12 mouse cellular contexts compared by ENCODE assay signal in genomic region chr11:102061941-102062473, GRCm38 (mm10). TPM values are rescaled to one million over a fixed set of nuclear protein-coding genes. Genes with fewer than 3 reads are reported as not detected.
DNase-seq lines count a peak whose midpoint lies in the region; ATAC-seq and TF ChIP-seq lines count a peak whose summit lies in the region.
"Had no signal": no experiment of that assay in that cellular context is flagged by ENCODE, and none has a peak within 500 bp of the region (broad histone marks: within the 10 kb centered on the region; RNA-seq: fewer than 3 reads in every experiment).

No protein-coding gene starts in this region.

- no peak overlapping the region for H3K4me2 ChIP-seq in liver, embryonic 12.5 days
- H3K4me2 ChIP-seq in liver, postnatal 0 days (ENCODE audit: low read depth, low read length) = no peak overlapping the region
- H3K4me2 ChIP-seq in forebrain, embryonic 14.5 days (ENCODE audit: low read length) = peak overlapping the region; percentile 70
- peak overlapping the region; percentile 76; the same call in 1 of the 2 replicates for H3K4me2 ChIP-seq in midbrain, embryonic 12.5 days (replicated peaks)

- no peak overlapping the region for H3K27ac ChIP-seq in liver, embryonic 12.5 days
- H3K27ac ChIP-seq in liver, postnatal 0 days (ENCODE audit: low read depth) = no peak overlapping the region
- no peak overlapping the region for H3K27ac ChIP-seq in forebrain, embryonic 14.5 days (ENCODE audit: low read depth, low read length)
- H3K27ac ChIP-seq in midbrain, embryonic 12.5 days (replicated peaks) = no peak overlapping the region
- H3K27ac ChIP-seq: heart, adult 2 months; limb, embryonic 15.5 days had no signal

- H3K9me3 ChIP-seq in liver, embryonic 12.5 days (replicated peaks) = no peaks in the 10 kb centered on the region
- no peaks in the 10 kb centered on the region for H3K9me3 ChIP-seq in liver, postnatal 0 days (ENCODE audit: low read length)
- no peaks in the 10 kb centered on the region for H3K9me3 ChIP-seq in forebrain, embryonic 14.5 days (replicated peaks; ENCODE audit: control insufficient read depth, low read length)
- H3K9me3 ChIP-seq in midbrain, embryonic 12.5 days = no peaks in the 10 kb centered on the region
- H3K9me3 ChIP-seq: limb, embryonic 15.5 days had no signal

- no peak for ATAC-seq in liver, embryonic 12.5 days
- no peak for ATAC-seq in liver, postnatal 0 days
- ATAC-seq in forebrain, embryonic 14.5 days = no peak
- no peak for ATAC-seq in midbrain, embryonic 12.5 days (ENCODE audit: low FRiP score, low read depth)

- no peak for TF ChIP-seq EP300 in liver, postnatal 0 days (IDR thresholded peaks at IDR 0.05; ENCODE audit: low read depth)

- peak; percentile 34 for DNase-seq in cerebellum, adult 9-11 months
- no peak for DNase-seq in cerebellum, postnatal 4 days (ENCODE audit: low spot score in 2 of 2)
- DNase-seq in liver, postnatal 0 days = no peak
- DNase-seq in forebrain, embryonic 14.5 days (ENCODE audit: low spot score) = no peak
- DNase-seq in thymus, postnatal 0 days (ENCODE audit: low spot score) = no peak
- no peak for DNase-seq in urinary bladder, postnatal 36 days (ENCODE audit: low spot score in 2 of 2)
- DNase-seq: heart, adult 2 months; layer of hippocampus, adult 9-11 months had no signal

- peaks cover 56% of the 10 kb centered on the region for H3K36me3 ChIP-seq in liver, embryonic 12.5 days
- no peaks in the 10 kb centered on the region; the same call in 1 of the 2 replicates for H3K36me3 ChIP-seq in liver, postnatal 0 days (replicated peaks; ENCODE audit: insufficient read depth, low read length)
- H3K36me3 ChIP-seq in forebrain, embryonic 14.5 days (ENCODE audit: control insufficient read depth, insufficient read depth, low read length) = peaks cover 56% of the 10 kb centered on the region
- H3K36me3 ChIP-seq in midbrain, embryonic 12.5 days = peaks cover 41% of the 10 kb centered on the region

- WGBS in liver, embryonic 12.5 days (ENCODE audit: insufficient replicate concordance) = 34% methylated on average over 16 of the region's 16 CpGs
- WGBS in liver, postnatal 0 days (ENCODE audit: insufficient replicate concordance) = 36% methylated on average over 16 of the region's 16 CpGs
- WGBS in forebrain, embryonic 14.5 days = 31% methylated on average over 16 of the region's 16 CpGs
- 33% methylated on average over 16 of the region's 16 CpGs for WGBS in midbrain, embryonic 12.5 days

- no peak overlapping the region for H3K4me3 ChIP-seq in liver, embryonic 12.5 days
- H3K4me3 ChIP-seq in liver, postnatal 0 days (ENCODE audit: low read depth, low read length) = no peak overlapping the region
- no peak overlapping the region for H3K4me3 ChIP-seq in forebrain, embryonic 14.5 days (ENCODE audit: low read depth, low read length)
- no peak overlapping the region for H3K4me3 ChIP-seq in midbrain, embryonic 12.5 days

- peaks cover 24% of the 10 kb centered on the region for H3K4me1 ChIP-seq in liver, embryonic 12.5 days
- peaks cover 3% of the 10 kb centered on the region; the same call in 1 of the 2 replicates for H3K4me1 ChIP-seq in liver, postnatal 0 days (ENCODE audit: insufficient read depth)
- H3K4me1 ChIP-seq in forebrain, embryonic 14.5 days (ENCODE audit: control insufficient read depth, insufficient read depth, low read length) = peaks cover 5% of the 10 kb centered on the region; the same call in 1 of the 2 replicates
- H3K4me1 ChIP-seq in midbrain, embryonic 12.5 days = peaks cover 3% of the 10 kb centered on the region; the same call in 1 of the 2 replicates

- H3K9ac ChIP-seq in liver, embryonic 12.5 days = 0 out of 2 replicates have a peak overlapping the region, but pooled peaks have one; percentile 2
- H3K9ac ChIP-seq in liver, postnatal 0 days (replicated peaks) = no peak overlapping the region
- H3K9ac ChIP-seq in forebrain, embryonic 14.5 days (ENCODE audit: low read length) = no peak overlapping the region
- H3K9ac ChIP-seq in midbrain, embryonic 12.5 days (replicated peaks) = no peak overlapping the region

- H3K27me3 ChIP-seq in liver, embryonic 12.5 days (replicated peaks) = peaks cover 41% of the 10 kb centered on the region
- H3K27me3 ChIP-seq in liver, postnatal 0 days (ENCODE audit: insufficient read depth, low read length) = peaks cover 10% of the 10 kb centered on the region; the same call in 1 of the 2 replicates
- H3K27me3 ChIP-seq in forebrain, embryonic 14.5 days (replicated peaks; ENCODE audit: control insufficient read depth, insufficient read depth, low read length) = no peaks in the 10 kb centered on the region
- H3K27me3 ChIP-seq in midbrain, embryonic 12.5 days = peaks cover 14% of the 10 kb centered on the region

- no peak for TF ChIP-seq CTCF in liver, postnatal 0 days (IDR thresholded peaks at IDR 0.05; ENCODE audit: low read depth)

RNA-seq across cellular contexts. Expression of gene Cd300lg, which starts 20.7 kb away (rescaled TPM):
- 0.50 and 0.51 TPM in 2 replicates for polyA plus RNA-seq in liver, embryonic 12.5 days (2016; fragmentation: Nextera tagmentation; extraction: Ambion mirVana)
- polyA plus RNA-seq in liver, postnatal 0 days (2015; fragmentation: Nextera tagmentation; extraction: Ambion mirVana) = 1.8 and 2.3 TPM in 2 replicates
- polyA plus RNA-seq in forebrain, embryonic 14.5 days (2014; fragmentation: Nextera tagmentation; extraction: Ambion mirVana) = 0.23 TPM in 1 of 2 replicates, not detected in the other
- polyA plus RNA-seq in midbrain, embryonic 12.5 days (2016; fragmentation: Nextera tagmentation; extraction: Ambion mirVana) = 0.19 and 0.34 TPM in 2 replicates
- polyA plus RNA-seq in thymus, postnatal 0 days (2015; fragmentation: Nextera tagmentation; extraction: Ambion mirVana) = 7.4 and 8.0 TPM in 2 replicates

RNA-seq across cellular contexts. Expression of gene Mpp2, which starts 26.3 kb away (rescaled TPM):
- 15.1 and 16.7 TPM in 2 replicates for polyA plus RNA-seq in liver, embryonic 12.5 days (2016; fragmentation: Nextera tagmentation; extraction: Ambion mirVana)
- 3.9 and 4.4 TPM in 2 replicates for polyA plus RNA-seq in liver, postnatal 0 days (2015; fragmentation: Nextera tagmentation; extraction: Ambion mirVana)
- 15.3 and 16.8 TPM in 2 replicates for polyA plus RNA-seq in forebrain, embryonic 14.5 days (2014; fragmentation: Nextera tagmentation; extraction: Ambion mirVana)
- 21.7 and 23.3 TPM in 2 replicates for polyA plus RNA-seq in midbrain, embryonic 12.5 days (2016; fragmentation: Nextera tagmentation; extraction: Ambion mirVana)
- polyA plus RNA-seq in thymus, postnatal 0 days (2015; fragmentation: Nextera tagmentation; extraction: Ambion mirVana) = 1.5 and 1.9 TPM in 2 replicates

RNA-seq across cellular contexts. Expression of gene Mpp3, which starts 33.7 kb away (rescaled TPM):
- 0.66 and 0.85 TPM in 2 replicates for polyA plus RNA-seq in liver, embryonic 12.5 days (2016; fragmentation: Nextera tagmentation; extraction: Ambion mirVana)
- polyA plus RNA-seq in liver, postnatal 0 days (2015; fragmentation: Nextera tagmentation; extraction: Ambion mirVana) = 0.56 and 0.72 TPM in 2 replicates
- polyA plus RNA-seq in forebrain, embryonic 14.5 days (2014; fragmentation: Nextera tagmentation; extraction: Ambion mirVana) = 34.2 and 39.6 TPM in 2 replicates
- 32.1 and 33.2 TPM in 2 replicates for polyA plus RNA-seq in midbrain, embryonic 12.5 days (2016; fragmentation: Nextera tagmentation; extraction: Ambion mirVana)
- 0.34 and 0.41 TPM in 2 replicates for polyA plus RNA-seq in thymus, postnatal 0 days (2015; fragmentation: Nextera tagmentation; extraction: Ambion mirVana)

RNA-seq across cellular contexts. Expression of gene Ppy, which starts 39.1 kb away (rescaled TPM):
- polyA plus RNA-seq in liver, embryonic 12.5 days (2016; fragmentation: Nextera tagmentation; extraction: Ambion mirVana) = not detected in 2 replicates
- polyA plus RNA-seq in liver, postnatal 0 days (2015; fragmentation: Nextera tagmentation; extraction: Ambion mirVana) = 0.72 TPM in 1 of 2 replicates, not detected in the other
- polyA plus RNA-seq in forebrain, embryonic 14.5 days (2014; fragmentation: Nextera tagmentation; extraction: Ambion mirVana) = not detected in 2 replicates
- polyA plus RNA-seq in midbrain, embryonic 12.5 days (2016; fragmentation: Nextera tagmentation; extraction: Ambion mirVana) = not detected in 2 replicates
- 3.7 and 4.4 TPM in 2 replicates for polyA plus RNA-seq in thymus, postnatal 0 days (2015; fragmentation: Nextera tagmentation; extraction: Ambion mirVana)
- polyA plus RNA-seq: heart, adult 2 months; limb, embryonic 15.5 days; small intestine, adult 2 months had no signal

RNA-seq across cellular contexts. Expression of gene Pyy, which starts 45.6 kb away (rescaled TPM):
- polyA plus RNA-seq in liver, embryonic 12.5 days (2016; fragmentation: Nextera tagmentation; extraction: Ambion mirVana) = 0.32 TPM in 1 of 2 replicates, not detected in the other
- 1.8 TPM in 1 of 2 replicates, not detected in the other for polyA plus RNA-seq in liver, postnatal 0 days (2015; fragmentation: Nextera tagmentation; extraction: Ambion mirVana)
- polyA plus RNA-seq in forebrain, embryonic 14.5 days (2014; fragmentation: Nextera tagmentation; extraction: Ambion mirVana) = not detected in 2 replicates
- polyA plus RNA-seq in midbrain, embryonic 12.5 days (2016; fragmentation: Nextera tagmentation; extraction: Ambion mirVana) = not detected in 2 replicates
- polyA plus RNA-seq in thymus, postnatal 0 days (2015; fragmentation: Nextera tagmentation; extraction: Ambion mirVana) = 10.9 and 12.2 TPM in 2 replicates
- polyA plus RNA-seq: heart, adult 2 months; limb, embryonic 15.5 days had no signal

Comparison
In these comparisons a context has a peak if more than half of its experiments do, and no peak if none do; other contexts are left out.
1. H3K4me2 ChIP-seq: peak in forebrain, embryonic 14.5 days (single experiment) and midbrain, embryonic 12.5 days (single experiment); none in liver, embryonic 12.5 days (single experiment) and liver, postnatal 0 days (single experiment).
2. RNA of gene Mpp3, which starts 33.7 kb away (polyA plus RNA-seq): 34.2 to 39.6 TPM in forebrain, embryonic 14.5 days and 32.1 to 33.2 TPM in midbrain, embryonic 12.5 days; 0.56 to 0.72 TPM in liver, postnatal 0 days, 0.66 to 0.85 TPM in liver, embryonic 12.5 days and 0.34 to 0.41 TPM in thymus, postnatal 0 days; every median in the first group is over 10 times any median in the second.